Mouse (Mus musculus) limb, embryonic 14.5 days (tissue): Measurements from ENCODE around the gene Dcst2. TPM values are rescaled to one million over a fixed set of nuclear protein-coding genes. Genes with fewer than 3 reads are reported as not detected.

Source experiments
- ATAC-seq: fragments of 200-750 bp; cut with Nextera tagmentation; 2 replicates; pipeline ENCODE4 v1.8.0; 2017; ENCODE audit warnings: low read depth, moderate number of reproducible peaks, moderate TSS enrichment; ENCODE audit not compliant: low FRiP score
- DNase-seq: peaks from one replicate; pipeline ENCODE4 v3.0.0-alpha.2; 2015; ENCODE audit warnings: low spot score
- H3K27ac ChIP-seq: fragments of 300-500 bp; sonication (generic); replicated peaks from 2 replicates; pipeline ENCODE4 v1.5.1; 2014; ENCODE audit warnings: low read depth, mild to moderate bottlenecking, low read length, moderate library complexity, mixed read lengths
- H3K27me3 ChIP-seq: fragments of 300-500 bp; sonication (generic); 2 replicates; pipeline ENCODE4 v1.6.1; 2014; ENCODE audit warnings: low read length, mixed read lengths; ENCODE audit not compliant: control insufficient read depth, insufficient read depth
- H3K36me3 ChIP-seq: fragments of 300-500 bp; sonication (generic); 2 replicates; pipeline ENCODE4 v1.6.1; 2014; ENCODE audit warnings: mild to moderate bottlenecking, low read length, moderate library complexity, mixed read lengths; ENCODE audit not compliant: control insufficient read depth, insufficient read depth
- H3K4me1 ChIP-seq: fragments of 300-500 bp; sonication (generic); 2 replicates; pipeline ENCODE4 v1.6.1; 2014; ENCODE audit warnings: antibody characterized with exemption, low read length, mixed read lengths; ENCODE audit not compliant: control insufficient read depth, insufficient read depth
- H3K4me2 ChIP-seq: fragments of 300-500 bp; sonication (generic); replicated peaks from 2 replicates; pipeline ENCODE4 v1.6.1; 2014; ENCODE audit warnings: low read depth, mild to moderate bottlenecking, low read length, moderate library complexity; ENCODE audit not compliant: severe bottlenecking
- H3K4me3 ChIP-seq: fragments of 300-500 bp; sonication (generic); replicated peaks from 2 replicates; pipeline ENCODE4 v1.5.1; 2014; ENCODE audit warnings: low read length
- H3K9ac ChIP-seq: fragments of 300-500 bp; sonication (generic); 2 replicates; pipeline ENCODE4 v1.6.1; 2014; ENCODE audit warnings: mild to moderate bottlenecking, low read depth, low read length, moderate library complexity; ENCODE audit not compliant: severe bottlenecking
- H3K9me3 ChIP-seq: fragments of 300-500 bp; sonication (generic); 2 replicates; pipeline ENCODE4 v1.6.1; 2016; ENCODE audit warnings: low read length; ENCODE audit not compliant: control insufficient read depth
- POLR2A ChIP-seq: fragments of 200-500 bp; IDR thresholded peaks from 2 replicates; pipeline ENCODE4 v1.8.0; 2012; ENCODE audit warnings: inconsistent platforms, mild to moderate bottlenecking, moderate library complexity, borderline replicate concordance; ENCODE audit not compliant: insufficient read depth, insufficient read length; ENCODE audit errors: extremely low read depth
- WGBS: fragments of 180-500 bp; shearing (Covaris S2); extraction: QIAGEN DNeasy Blood & Tissue Kit; methylation state at CpG from one replicate; pipeline ENCODE4 v1.1.7; 2014; 5-methylcytosine and 5-hydroxymethylcytosine counted together
- polyA plus RNA-seq, 2 experiments: library from polyadenylated mRNA; depleted of rRNA in 1 of 2; stranded (reverse) in 1 of 2; unstranded in 1 of 2; fragments of >200 nt; fragmentation: Nextera tagmentation in 1 of 2; extraction: Ambion mirVana in 1 of 2; gene quantifications; 2 replicates each; pipeline versions ENCODE4 v1.2.1 to v1.2.3; 2012 to 2014

Dcst2 gene
- polyA plus RNA-seq, 2 experiments, result 0.26 to 0.63 TPM

DNA sequence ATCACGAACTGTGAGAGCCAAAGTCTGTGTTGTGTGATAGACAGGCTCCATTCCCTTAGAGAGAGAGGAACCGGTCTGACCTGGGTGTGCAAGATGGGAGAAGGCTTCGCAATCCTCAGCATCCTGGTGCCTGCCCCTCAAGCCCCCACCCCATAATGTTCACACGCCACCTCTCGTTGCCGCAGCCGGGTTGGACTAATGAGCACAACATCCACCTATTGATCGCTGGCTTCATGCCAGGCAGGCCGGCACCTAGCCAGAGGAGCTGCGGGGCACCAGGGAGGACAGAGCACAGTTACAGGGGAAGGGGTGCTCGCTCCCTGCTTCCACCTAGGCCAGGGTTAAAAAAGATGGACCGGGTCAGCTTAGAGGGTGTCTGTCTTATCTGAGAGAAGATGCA, 29.3 kb upstream of the Dcst2 start:
- H3K27ac ChIP-seq, result no peak overlapping the region
- H3K9ac ChIP-seq, result no peak overlapping the region
- DNase-seq (no peak), ATAC-seq (no peak)
- peaks cover 28% of the 10 kb centered on the region for H3K36me3 ChIP-seq
- peaks cover 18% of the 10 kb centered on the region for H3K4me1 ChIP-seq
- no peak overlapping the region for H3K4me2 ChIP-seq
- WGBS, result 23% methylated on average over 12 of the region's 12 CpGs
- no peaks in the 10 kb centered on the region for H3K27me3 ChIP-seq
- TF ChIP-seq POLR2A, result no peak
- no peak overlapping the region for H3K4me3 ChIP-seq
- no peaks in the 10 kb centered on the region for H3K9me3 ChIP-seq

- H3K9me3 ChIP-seq, result no peaks in the 10 kb centered on the region
- TF ChIP-seq POLR2A, result no peak
- peaks cover 18% of the 10 kb centered on the region for H3K4me1 ChIP-seq
- peaks cover 28% of the 10 kb centered on the region for H3K36me3 ChIP-seq
- no peak for ATAC-seq
- peak overlapping the region; percentile 22; the same call in 1 of the 2 replicates for H3K9ac ChIP-seq
- 48% methylated on average over 11 of the region's 11 CpGs for WGBS
- no peaks in the 10 kb centered on the region for H3K27me3 ChIP-seq
- no peak for DNase-seq
- H3K4me3 ChIP-seq, result no peak overlapping the region
- no peak overlapping the region for H3K27ac ChIP-seq
- H3K4me2 ChIP-seq, result no peak overlapping the region
Observed at GRCm38 (mm10) chr3:89333053-89333452, 28.7 kb upstream of the Dcst2 start.

- Histone ChIP-seq H3K4me3 (peak overlapping the region; percentile 87), H3K4me2 (peak overlapping the region; percentile 75), H3K27me3 (no peaks in the 10 kb centered on the region), H3K36me3 (peaks cover 35% of the 10 kb centered on the region), H3K27ac (no peak overlapping the region), H3K9me3 (no peaks in the 10 kb centered on the region), H3K9ac (peak overlapping the region; percentile 94), H3K4me1 (peaks cover 38% of the 10 kb centered on the region)
- no peak for TF ChIP-seq POLR2A
- 19% methylated on average over 6 of the region's 6 CpGs for WGBS
- ATAC-seq (no peak), DNase-seq (no peak)
Observed at GRCm38 (mm10) chr3:89336529-89336928, 25.2 kb upstream of the Dcst2 start.

GRCm38 (mm10) chr3:89337062-89337720, 24.6 kb upstream of the Dcst2 start:
- DNase-seq, result peak; percentile 5
- H3K4me3 ChIP-seq, result peak overlapping the region; percentile 87
- TF ChIP-seq POLR2A, result no peak
- peak overlapping the region; percentile 92 for H3K27ac ChIP-seq
- no peaks in the 10 kb centered on the region for H3K9me3 ChIP-seq
- under 1% methylated on average over 18 of the region's 21 CpGs for WGBS
- H3K36me3 ChIP-seq, result peaks cover 38% of the 10 kb centered on the region
- no peaks in the 10 kb centered on the region for H3K27me3 ChIP-seq
- peaks cover 38% of the 10 kb centered on the region for H3K4me1 ChIP-seq
- peak overlapping the region; percentile 75 for H3K4me2 ChIP-seq
- peak overlapping the region; percentile 94 for H3K9ac ChIP-seq
- ATAC-seq, result no peak

DNA sequence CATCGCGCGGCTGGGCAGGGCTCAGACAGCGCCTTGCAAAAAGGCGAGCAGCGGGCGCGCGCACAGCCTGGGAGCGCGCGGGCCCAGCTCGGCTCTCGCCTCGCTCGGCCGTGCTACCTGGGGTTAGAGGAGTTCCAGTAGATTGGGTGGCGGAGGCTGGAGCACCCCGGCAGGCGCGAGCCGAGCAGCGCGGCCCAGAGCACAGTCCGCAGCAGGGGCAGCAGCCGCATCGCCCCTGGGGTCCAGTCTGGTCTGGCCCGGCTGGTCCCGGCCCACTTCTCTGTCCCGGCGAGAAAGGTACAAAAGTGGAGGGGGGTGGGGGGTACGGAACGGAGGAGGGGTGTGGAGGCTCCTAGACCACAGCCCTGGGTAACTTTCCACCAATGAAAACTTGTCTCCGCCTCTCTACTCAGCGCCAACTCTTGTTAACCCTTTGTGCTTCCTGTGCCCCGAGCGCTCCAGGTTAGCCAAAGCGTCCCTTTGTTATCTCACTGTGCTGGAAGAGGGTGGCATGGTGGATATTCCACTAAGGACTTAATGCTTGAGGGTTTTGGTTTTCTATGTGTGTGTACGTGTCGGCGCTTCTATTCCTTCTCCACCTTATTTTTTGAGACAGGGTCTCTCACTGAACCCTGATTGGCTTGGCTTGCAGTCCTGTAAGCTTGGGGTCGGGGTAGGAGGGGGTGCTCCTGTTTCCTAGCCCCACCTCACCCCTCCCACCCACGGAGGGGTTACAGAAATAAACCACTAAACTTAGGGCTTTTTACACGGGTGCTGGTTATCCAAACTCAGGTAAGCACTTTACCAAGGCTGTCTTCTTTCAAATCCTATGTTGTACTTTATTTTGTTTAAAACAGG, 23.8 kb upstream of the Dcst2 start, which contains the start of gene Efna4:
TSS of gene Efna4 (minus strand) at position 308 of the 858 bp plus-strand sequence.
- no peaks in the 10 kb centered on the region for H3K9me3 ChIP-seq
- 5% methylated on average over 39 of the region's 44 CpGs for WGBS
- peak; percentile 94 for ATAC-seq

More for the DNA sequence above, 23.8 kb upstream of the Dcst2 start, which contains the start of gene Efna4:
- H3K27me3 ChIP-seq, result no peaks in the 10 kb centered on the region
- peak within 1 kb of the TSS; percentile 87 for H3K4me3 ChIP-seq
- peaks cover 32% of the 10 kb centered on the region for H3K4me1 ChIP-seq
- H3K27ac ChIP-seq, result peak within 1 kb of the TSS; percentile 92
- H3K4me2 ChIP-seq, result peak within 1 kb of the TSS; percentile 75
- peak; percentile 94 for DNase-seq
- TF ChIP-seq POLR2A, result peak; percentile 60; the same call in 1 of the 2 replicates
- peak within 1 kb of the TSS; percentile 94 for H3K9ac ChIP-seq
- peaks cover 34% of the 10 kb centered on the region for H3K36me3 ChIP-seq
